Mouse (Mus musculus) hindbrain, embryonic 12.5 days (tissue): ENCODE results near the gene Zfyve28. TPM values are rescaled to one million over a fixed set of nuclear protein-coding genes. Genes with fewer than 3 reads are reported as not detected.
A peak's percentile ranks its signal among the peaks of the same experiment; 100 is the strongest.

ENCODE experiments used
- ATAC-seq: fragments of 200-750 bp; cut with Nextera tagmentation; 2 replicates; pipeline ENCODE4 v1.8.0; 2017; ENCODE audit warnings: moderate TSS enrichment; ENCODE audit not compliant: low FRiP score
- H3K27ac ChIP-seq: fragments of 300-500 bp; sonication (generic); 2 replicates; pipeline ENCODE4 v1.5.1; 2016; ENCODE audit warnings: mild to moderate bottlenecking
- H3K27me3 ChIP-seq: fragments of 300-500 bp; sonication (generic); 2 replicates; pipeline ENCODE4 v1.6.1; 2016; ENCODE audit warnings: mild to moderate bottlenecking
- H3K36me3 ChIP-seq: fragments of 300-500 bp; sonication (generic); 2 replicates; pipeline ENCODE4 v1.6.1; 2016; ENCODE audit warnings: mild to moderate bottlenecking
- H3K4me1 ChIP-seq: fragments of 300-500 bp; sonication (generic); 2 replicates; pipeline ENCODE4 v1.6.1; 2016
- H3K4me2 ChIP-seq: fragments of 300-500 bp; sonication (generic); replicated peaks from 2 replicates; pipeline ENCODE4 v1.6.1; 2016; ENCODE audit warnings: mild to moderate bottlenecking
- H3K4me3 ChIP-seq: fragments of 300-500 bp; sonication (generic); 2 replicates; pipeline ENCODE4 v1.5.1; 2016; ENCODE audit warnings: mild to moderate bottlenecking
- H3K9ac ChIP-seq: fragments of 300-500 bp; sonication (generic); 2 replicates; pipeline ENCODE4 v1.6.1; 2016; ENCODE audit warnings: mild to moderate bottlenecking, moderate library complexity
- H3K9me3 ChIP-seq: fragments of 300-500 bp; sonication (generic); replicated peaks from 2 replicates; pipeline ENCODE4 v1.6.1; 2016; ENCODE audit warnings: mild to moderate bottlenecking
- WGBS: fragments of 180-500 bp; shearing (Covaris S2); methylation state at CpG from one replicate; pipeline ENCODE4 v1.1.7; 2016; 5-methylcytosine and 5-hydroxymethylcytosine counted together
- polyA plus RNA-seq: library from polyadenylated mRNA; unstranded; fragments of >200 nt; fragmentation: Nextera tagmentation; extraction: Ambion mirVana; gene quantifications from 2 replicates; pipeline ENCODE4 v1.2.1, GENCODE M21; 2016

Zfyve28 gene
- polyA plus RNA-seq, 1 experiment from 2014 or later, result 2.9 TPM

- WGBS, result 81% methylated on average over 4 of the region's 4 CpGs
- Histone ChIP-seq H3K27ac (no peak overlapping the region), H3K36me3 (0 out of 2 replicates have a peak, but pooled peaks cover 1% of the 10 kb centered on the region), H3K9ac (no peak overlapping the region), H3K4me1 (peaks cover 13% of the 10 kb centered on the region), H3K27me3 (no peaks in the 10 kb centered on the region), H3K4me2 (0 out of 2 replicates have a peak overlapping the region, but pooled peaks have one; percentile 60), H3K4me3 (no peak overlapping the region), H3K9me3 (no peaks in the 10 kb centered on the region)
- ATAC-seq, result no peak
Measured at GRCm38 (mm10) chr5:34167857-34168256, 120.4 kb downstream of the Zfyve28 start.

- H3K36me3 ChIP-seq, result no peaks in the 10 kb centered on the region
- no peak overlapping the region for H3K27ac ChIP-seq
- no peaks in the 10 kb centered on the region for H3K27me3 ChIP-seq
- peaks cover 13% of the 10 kb centered on the region for H3K4me1 ChIP-seq
- H3K9me3 ChIP-seq, result no peaks in the 10 kb centered on the region
- H3K4me3 ChIP-seq, result no peak overlapping the region
- H3K4me2 ChIP-seq, result no peak overlapping the region
- no peak overlapping the region for H3K9ac ChIP-seq
- ATAC-seq, result no peak
- 90% methylated on average over 4 of the region's 4 CpGs for WGBS
Measured at GRCm38 (mm10) chr5:34165793-34166192, 122.5 kb downstream of the Zfyve28 start.

GRCm38 (mm10) chr5:34148476-34148875 lies 139.8 kb downstream of the Zfyve28 start:
- ATAC-seq, result no peak
- no peaks in the 10 kb centered on the region for H3K4me1 ChIP-seq
- H3K27me3 ChIP-seq, result no peaks in the 10 kb centered on the region
- H3K9ac ChIP-seq, result no peak overlapping the region
- peaks cover 2% of the 10 kb centered on the region; the same call in 1 of the 2 replicates for H3K36me3 ChIP-seq
- no peaks in the 10 kb centered on the region for H3K9me3 ChIP-seq
- H3K4me2 ChIP-seq, result no peak overlapping the region
- no peak overlapping the region for H3K4me3 ChIP-seq
- no peak overlapping the region for H3K27ac ChIP-seq

- H3K27me3 ChIP-seq, result no peaks in the 10 kb centered on the region
- H3K27ac ChIP-seq, result no peak overlapping the region
- no peak for ATAC-seq
- 91% methylated on average over 3 of the region's 3 CpGs for WGBS
- no peaks in the 10 kb centered on the region for H3K36me3 ChIP-seq
- H3K4me1 ChIP-seq, result no peaks in the 10 kb centered on the region
- H3K4me3 ChIP-seq, result no peak overlapping the region
- H3K9me3 ChIP-seq, result no peaks in the 10 kb centered on the region
- no peak overlapping the region for H3K4me2 ChIP-seq
- H3K9ac ChIP-seq, result no peak overlapping the region
Measured at GRCm38 (mm10) chr5:34147554-34147953, 140.7 kb downstream of the Zfyve28 start.

Other genes starting within 250 kb of the Zfyve28 start
- gene Poln, start 119.0 kb downstream of the Zfyve28 start, polyA plus RNA-seq, result 0.41 and 0.51 TPM in 2 replicates
- 33.5 and 33.8 TPM in 2 replicates for gene Haus3, start 118.9 kb downstream of the Zfyve28 start, polyA plus RNA-seq
- gene Mxd4, start 100.7 kb downstream of the Zfyve28 start, polyA plus RNA-seq, result 33.2 and 36.5 TPM in 2 replicates
- gene Cfap99, start 151 bp upstream of the Zfyve28 start, polyA plus RNA-seq, result 0.09 and 0.25 TPM in 2 replicates
- 158 and 159 TPM in 2 replicates for gene Rnf4, start 47.8 kb upstream of the Zfyve28 start, polyA plus RNA-seq
- 16.0 and 17.8 TPM in 2 replicates for gene Fam193a, start 81.5 kb upstream of the Zfyve28 start, polyA plus RNA-seq
- gene Tnip2, start 225.5 kb upstream of the Zfyve28 start, polyA plus RNA-seq, result 7.1 and 8.6 TPM in 2 replicates
- gene Sh3bp2, start 237.4 kb upstream of the Zfyve28 start, polyA plus RNA-seq, result 17.5 and 17.8 TPM in 2 replicates